Mouse (Mus musculus): ENCODE results near the gene Dexi. TPM values are rescaled to one million over a fixed set of nuclear protein-coding genes. Genes with fewer than 3 reads are reported as not detected.
A peak's percentile ranks its signal among the peaks of the same experiment; 100 is the strongest.

The Dexi gene
- polyA plus RNA-seq (2014; fragmentation: Nextera tagmentation; extraction: Ambion mirVana): 21.2 and 26.5 TPM in 2 replicates

DNA sequence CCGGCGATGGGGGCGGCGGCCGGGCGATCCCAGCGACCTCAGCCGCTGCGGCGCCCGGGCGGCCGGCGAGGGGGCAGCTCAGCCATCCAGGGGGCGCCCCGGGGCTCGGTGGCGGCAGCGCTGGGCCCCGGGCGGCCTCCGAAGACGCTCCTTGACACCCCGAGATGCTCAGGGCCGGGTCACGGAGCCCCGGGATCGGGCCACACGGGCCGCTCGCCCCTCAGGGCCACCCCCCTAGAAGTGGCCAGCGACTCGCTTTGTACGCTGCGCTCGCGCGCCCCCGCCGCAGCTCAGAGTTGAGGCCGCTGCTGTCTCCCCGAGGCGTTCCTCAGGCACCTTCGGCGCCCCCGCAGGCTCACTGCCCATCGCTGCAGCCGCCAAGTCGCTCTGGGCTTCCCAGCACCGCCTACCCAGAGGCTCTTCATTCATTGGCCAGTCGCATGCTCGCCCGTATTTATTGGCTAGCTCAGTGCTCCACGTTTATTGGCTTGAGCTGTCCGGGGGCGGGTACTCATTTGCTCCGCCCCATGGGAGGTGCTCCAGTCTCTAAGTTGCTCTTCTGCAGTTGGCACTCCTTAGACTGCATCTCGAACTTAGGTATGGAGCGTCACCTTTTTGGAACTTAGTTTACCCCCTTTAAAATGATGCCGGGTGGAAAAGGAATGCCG, at the start of gene Dexi:
Dexi (minus strand) TSS at position 357 of the 668 bp plus-strand sequence.
- H3K9ac ChIP-seq (ENCODE audit: low read length): peak within 1 kb of the TSS; percentile 86
- H3K27ac ChIP-seq (ENCODE audit: low read depth): peak within 1 kb of the TSS; percentile 82

DNA sequence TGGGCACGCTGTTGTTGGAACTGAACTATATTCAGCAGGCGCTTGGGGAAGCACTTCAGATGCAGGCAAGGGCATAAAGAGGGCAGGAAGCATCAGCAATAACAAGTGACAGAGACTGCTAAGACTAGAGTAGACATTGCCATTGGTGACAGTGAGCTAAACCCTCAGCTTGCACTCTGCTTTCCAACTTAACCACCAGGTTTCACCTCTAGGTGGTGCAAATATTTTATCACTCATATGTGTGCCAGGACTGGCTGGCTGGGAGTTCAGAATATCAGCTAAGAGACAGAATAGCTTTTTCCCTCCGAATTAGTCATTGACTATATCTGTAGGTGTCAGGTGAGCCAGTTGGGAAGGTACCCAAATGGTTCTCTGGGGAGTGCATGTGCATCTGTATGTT, 43.7 kb upstream of the Dexi start:
- Histone ChIP-seq H3K4me2 (ENCODE audit: low read length) (no peak overlapping the region), H3K9ac (ENCODE audit: low read length) (no peak overlapping the region), H3K27ac (ENCODE audit: low read depth) (no peak overlapping the region), H3K4me1 (replicated peaks; ENCODE audit: control insufficient read depth, insufficient read depth, low read length) (no peaks in the 10 kb centered on the region), H3K4me3 (ENCODE audit: low read depth, low read length) (no peak overlapping the region), H3K27me3 (replicated peaks; ENCODE audit: control insufficient read depth, insufficient read depth, low read length) (no peaks in the 10 kb centered on the region), H3K36me3 (ENCODE audit: control insufficient read depth, insufficient read depth, low read length) (peaks cover 11% of the 10 kb centered on the region), H3K9me3 (ENCODE audit: control insufficient read depth, low read length) (no peaks in the 10 kb centered on the region)
- DNase-seq (ENCODE audit: low spot score): no peak
- ATAC-seq (replicated peaks; ENCODE audit: low FRiP score, low TSS enrichment, low read depth): no peak
- 77% methylated on average over 3 of the region's 3 CpGs for whole genome bisulfite sequencing

More for the DNA sequence above, at the start of gene Dexi:
- Histone ChIP-seq H3K9me3 (ENCODE audit: control insufficient read depth, low read length) (no peaks in the 10 kb centered on the region), H3K4me3 (ENCODE audit: low read depth, low read length) (peak within 1 kb of the TSS; percentile 83), H3K4me2 (ENCODE audit: low read length) (peak within 1 kb of the TSS; percentile 91), H3K27me3 (replicated peaks; ENCODE audit: control insufficient read depth, insufficient read depth, low read length) (no peaks in the 10 kb centered on the region), H3K36me3 (ENCODE audit: control insufficient read depth, insufficient read depth, low read length) (no peaks in the 10 kb centered on the region), H3K4me1 (replicated peaks; ENCODE audit: control insufficient read depth, insufficient read depth, low read length) (peaks cover 35% of the 10 kb centered on the region)
- ATAC-seq (replicated peaks; ENCODE audit: low FRiP score, low TSS enrichment, low read depth) (peak; percentile 94), DNase-seq (ENCODE audit: low spot score) (peak; percentile 89)
- under 1% methylated on average over 54 of the region's 61 CpGs for WGBS

DNA sequence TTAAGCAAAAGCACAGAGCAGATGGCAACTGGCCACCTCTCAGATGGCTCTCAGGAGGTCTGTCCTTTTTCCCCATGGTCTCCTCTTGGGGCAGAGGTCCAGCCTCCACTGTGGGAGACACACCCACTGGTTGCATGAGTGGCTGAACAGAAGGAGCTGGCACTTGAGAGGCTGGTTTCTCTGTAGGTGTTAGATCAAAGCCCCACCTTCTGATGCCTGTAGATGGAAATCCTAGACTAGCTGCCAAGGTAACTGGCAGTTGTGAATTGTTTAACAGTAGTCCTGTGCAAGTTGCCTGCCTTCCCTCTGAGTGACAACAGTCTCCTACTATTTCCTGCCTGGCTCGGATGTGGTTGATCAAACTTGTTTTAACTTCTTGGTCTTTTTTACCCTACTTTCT, 42.3 kb upstream of the Dexi start:
- ATAC-seq (replicated peaks; ENCODE audit: low FRiP score, low TSS enrichment, low read depth) (no peak), DNase-seq (ENCODE audit: low spot score) (no peak)
- Histone ChIP-seq H3K4me3 (ENCODE audit: low read depth, low read length) (no peak overlapping the region), H3K9ac (ENCODE audit: low read length) (no peak overlapping the region), H3K9me3 (ENCODE audit: control insufficient read depth, low read length) (no peaks in the 10 kb centered on the region), H3K4me2 (ENCODE audit: low read length) (no peak overlapping the region), H3K4me1 (replicated peaks; ENCODE audit: control insufficient read depth, insufficient read depth, low read length) (no peaks in the 10 kb centered on the region), H3K27ac (ENCODE audit: low read depth) (no peak overlapping the region), H3K36me3 (ENCODE audit: control insufficient read depth, insufficient read depth, low read length) (peaks cover 24% of the 10 kb centered on the region), H3K27me3 (replicated peaks; ENCODE audit: control insufficient read depth, insufficient read depth, low read length) (no peaks in the 10 kb centered on the region)
- WGBS: 74% methylated on average over 1 of the region's 1 CpGs

DNA sequence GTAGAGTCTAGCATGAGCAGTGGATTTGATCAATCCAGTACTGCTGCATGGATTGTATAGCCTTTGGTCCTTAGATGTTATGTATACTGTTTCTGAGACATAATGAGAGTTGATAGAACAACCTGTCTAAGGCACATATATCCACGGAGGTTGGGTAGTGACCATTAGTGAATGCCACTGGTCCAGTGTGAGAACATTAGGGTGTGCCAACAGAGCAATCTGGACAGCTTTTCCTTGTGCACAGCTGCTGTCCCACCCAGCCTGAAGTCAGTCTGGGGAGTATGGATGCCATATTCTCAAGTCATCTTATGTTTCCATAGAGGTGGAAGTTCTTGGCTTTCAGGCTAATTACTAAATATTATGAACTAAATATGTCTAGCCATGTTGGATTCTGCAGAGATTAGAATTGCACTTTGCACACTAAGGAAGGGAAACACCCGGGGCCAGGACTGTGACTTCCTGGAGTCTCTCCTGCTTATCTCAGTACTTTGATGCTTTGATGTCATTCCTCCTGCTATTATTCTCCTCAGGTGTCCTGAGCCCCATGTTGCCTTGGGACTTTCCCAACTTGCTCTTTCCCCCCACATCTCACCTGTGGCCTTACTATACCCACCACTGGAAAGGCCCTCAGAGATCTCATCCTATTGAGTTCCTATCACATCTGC, 38.5 kb upstream of the Dexi start:
- Histone ChIP-seq H3K4me3 (ENCODE audit: low read depth, low read length) (no peak overlapping the region), H3K9ac (ENCODE audit: low read length) (no peak overlapping the region), H3K4me1 (replicated peaks; ENCODE audit: control insufficient read depth, insufficient read depth, low read length) (no peaks in the 10 kb centered on the region), H3K36me3 (ENCODE audit: control insufficient read depth, insufficient read depth, low read length) (peaks cover 28% of the 10 kb centered on the region), H3K4me2 (ENCODE audit: low read length) (no peak overlapping the region), H3K27ac (ENCODE audit: low read depth) (no peak overlapping the region), H3K9me3 (ENCODE audit: control insufficient read depth, low read length) (no peaks in the 10 kb centered on the region), H3K27me3 (replicated peaks; ENCODE audit: control insufficient read depth, insufficient read depth, low read length) (no peaks in the 10 kb centered on the region)
- 84% methylated on average over 2 of the region's 2 CpGs for whole genome bisulfite sequencing
- ATAC-seq (replicated peaks; ENCODE audit: low FRiP score, low TSS enrichment, low read depth): no peak
- DNase-seq (ENCODE audit: low spot score): no peak

DNA sequence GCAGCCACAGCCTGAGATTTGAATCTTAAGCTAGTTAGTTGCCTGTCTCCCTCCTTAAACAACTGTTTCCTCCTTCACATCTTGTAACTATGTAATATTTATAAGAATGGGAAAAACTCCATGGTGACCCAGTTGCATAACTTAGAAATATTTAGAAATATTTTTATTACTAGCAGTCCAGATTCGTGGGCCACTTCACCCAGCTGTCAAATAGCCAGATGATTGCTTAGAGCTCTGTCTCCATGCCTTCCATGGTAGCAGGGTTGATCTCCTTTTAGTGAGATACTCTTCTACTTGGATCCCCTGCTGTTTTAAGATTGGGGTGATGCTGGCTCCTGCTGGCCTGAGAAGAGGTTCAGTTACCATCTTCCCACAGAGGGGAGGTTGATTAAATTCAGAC, 35.5 kb upstream of the Dexi start:
- Histone ChIP-seq H3K9me3 (ENCODE audit: control insufficient read depth, low read length) (no peaks in the 10 kb centered on the region), H3K27ac (ENCODE audit: low read depth) (no peak overlapping the region), H3K36me3 (ENCODE audit: control insufficient read depth, insufficient read depth, low read length) (peaks cover 45% of the 10 kb centered on the region), H3K4me2 (ENCODE audit: low read length) (no peak overlapping the region), H3K9ac (ENCODE audit: low read length) (no peak overlapping the region), H3K4me3 (ENCODE audit: low read depth, low read length) (no peak overlapping the region), H3K4me1 (replicated peaks; ENCODE audit: control insufficient read depth, insufficient read depth, low read length) (no peaks in the 10 kb centered on the region), H3K27me3 (replicated peaks; ENCODE audit: control insufficient read depth, insufficient read depth, low read length) (no peaks in the 10 kb centered on the region)
- WGBS: 55% methylated on average over 1 of the region's 1 CpGs
- DNase-seq (ENCODE audit: low spot score) (no peak), ATAC-seq (replicated peaks; ENCODE audit: low FRiP score, low TSS enrichment, low read depth) (no peak)

DNA sequence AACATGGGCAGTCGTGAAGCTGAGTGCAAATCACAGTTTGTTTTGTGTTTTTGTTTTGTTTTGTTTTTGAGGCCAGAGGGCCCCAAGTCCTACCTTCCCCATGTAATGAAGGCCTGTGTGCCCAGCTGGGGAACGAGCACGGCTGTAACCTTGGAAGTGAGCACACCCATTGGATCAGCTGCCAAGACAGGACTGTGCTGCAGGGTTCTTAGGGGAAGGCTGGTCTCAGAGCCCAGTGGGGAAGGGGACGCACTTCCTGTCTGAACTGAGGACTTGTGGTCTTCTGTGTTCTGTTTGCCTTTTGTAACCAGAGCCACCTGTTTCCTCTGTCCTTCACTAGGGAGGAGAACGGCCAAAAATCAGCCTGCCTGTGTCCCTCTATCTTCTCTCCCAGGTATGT, 34.7 kb upstream of the Dexi start:
- H3K9me3 ChIP-seq (ENCODE audit: control insufficient read depth, low read length): no peaks in the 10 kb centered on the region
- H3K4me2 ChIP-seq (ENCODE audit: low read length): no peak overlapping the region
- DNase-seq (ENCODE audit: low spot score): no peak
- no peak overlapping the region for H3K27ac ChIP-seq (ENCODE audit: low read depth)
- H3K4me3 ChIP-seq (ENCODE audit: low read depth, low read length): no peak overlapping the region
- H3K9ac ChIP-seq (ENCODE audit: low read length): no peak overlapping the region
- no peaks in the 10 kb centered on the region for H3K27me3 ChIP-seq (replicated peaks; ENCODE audit: control insufficient read depth, insufficient read depth, low read length)
- peaks cover 49% of the 10 kb centered on the region for H3K36me3 ChIP-seq (ENCODE audit: control insufficient read depth, insufficient read depth, low read length)
- no peaks in the 10 kb centered on the region for H3K4me1 ChIP-seq (replicated peaks; ENCODE audit: control insufficient read depth, insufficient read depth, low read length)
- 66% methylated on average over 5 of the region's 5 CpGs for WGBS
- no peak for ATAC-seq (replicated peaks; ENCODE audit: low FRiP score, low TSS enrichment, low read depth)

DNA sequence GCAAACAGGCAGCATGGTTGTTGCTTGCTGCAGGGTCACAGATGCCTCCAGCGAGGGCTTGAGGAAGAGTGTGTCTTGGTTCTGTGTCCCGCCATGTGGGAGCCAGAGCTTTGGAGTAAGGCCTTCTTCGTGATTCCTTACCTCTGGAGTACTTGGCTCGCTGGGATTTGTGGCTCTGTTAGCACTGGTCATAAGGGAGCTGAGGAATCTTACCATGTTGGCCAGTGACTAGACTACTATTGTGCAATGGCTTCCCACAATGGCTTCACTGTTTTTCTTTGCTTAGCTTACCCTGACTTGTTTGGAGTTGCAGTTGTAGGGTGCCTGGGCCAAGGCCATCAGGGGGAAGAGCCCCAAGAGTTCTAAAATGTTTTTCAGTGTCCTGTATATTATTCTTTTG, 33.1 kb upstream of the Dexi start:
- Histone ChIP-seq H3K9ac (ENCODE audit: low read length) (no peak overlapping the region), H3K36me3 (ENCODE audit: control insufficient read depth, insufficient read depth, low read length) (peaks cover 46% of the 10 kb centered on the region), H3K27me3 (replicated peaks; ENCODE audit: control insufficient read depth, insufficient read depth, low read length) (no peaks in the 10 kb centered on the region), H3K27ac (ENCODE audit: low read depth) (no peak overlapping the region), H3K4me1 (replicated peaks; ENCODE audit: control insufficient read depth, insufficient read depth, low read length) (no peaks in the 10 kb centered on the region), H3K4me2 (ENCODE audit: low read length) (no peak overlapping the region), H3K9me3 (ENCODE audit: control insufficient read depth, low read length) (no peaks in the 10 kb centered on the region), H3K4me3 (ENCODE audit: low read depth, low read length) (no peak overlapping the region)
- DNase-seq (ENCODE audit: low spot score): no peak
- 93% methylated on average over 4 of the region's 4 CpGs for WGBS
- ATAC-seq (replicated peaks; ENCODE audit: low FRiP score, low TSS enrichment, low read depth): no peak

DNA sequence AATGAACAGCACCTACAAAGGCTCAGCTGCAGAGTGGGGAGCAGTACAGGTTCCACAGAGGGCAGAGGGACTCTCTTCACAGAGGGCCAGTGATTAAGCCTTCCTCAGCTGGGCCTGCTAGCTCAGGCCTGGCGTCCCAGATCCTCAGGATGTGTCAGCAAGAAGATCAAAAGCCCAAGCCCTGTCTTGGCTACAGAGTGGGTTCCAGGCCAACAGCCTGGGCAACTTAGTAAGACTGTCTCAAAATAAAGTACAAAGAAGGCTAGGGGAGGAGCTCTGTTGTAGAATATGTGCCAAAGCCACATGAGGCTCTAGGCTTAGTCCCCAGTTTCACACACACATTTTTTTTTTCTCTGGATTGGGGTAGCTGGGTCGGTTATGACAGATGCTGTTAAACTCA, 32.1 kb upstream of the Dexi start:
- Histone ChIP-seq H3K27ac (ENCODE audit: low read depth) (no peak overlapping the region), H3K9ac (ENCODE audit: low read length) (no peak overlapping the region), H3K4me3 (ENCODE audit: low read depth, low read length) (no peak overlapping the region), H3K4me1 (replicated peaks; ENCODE audit: control insufficient read depth, insufficient read depth, low read length) (no peaks in the 10 kb centered on the region), H3K27me3 (replicated peaks; ENCODE audit: control insufficient read depth, insufficient read depth, low read length) (no peaks in the 10 kb centered on the region), H3K4me2 (ENCODE audit: low read length) (no peak overlapping the region), H3K9me3 (ENCODE audit: control insufficient read depth, low read length) (no peaks in the 10 kb centered on the region), H3K36me3 (ENCODE audit: control insufficient read depth, insufficient read depth, low read length) (peaks cover 46% of the 10 kb centered on the region)
- ATAC-seq (replicated peaks; ENCODE audit: low FRiP score, low TSS enrichment, low read depth): no peak
- no peak for DNase-seq (ENCODE audit: low spot score)
- 75% methylated on average over 2 of the region's 2 CpGs for WGBS

DNA sequence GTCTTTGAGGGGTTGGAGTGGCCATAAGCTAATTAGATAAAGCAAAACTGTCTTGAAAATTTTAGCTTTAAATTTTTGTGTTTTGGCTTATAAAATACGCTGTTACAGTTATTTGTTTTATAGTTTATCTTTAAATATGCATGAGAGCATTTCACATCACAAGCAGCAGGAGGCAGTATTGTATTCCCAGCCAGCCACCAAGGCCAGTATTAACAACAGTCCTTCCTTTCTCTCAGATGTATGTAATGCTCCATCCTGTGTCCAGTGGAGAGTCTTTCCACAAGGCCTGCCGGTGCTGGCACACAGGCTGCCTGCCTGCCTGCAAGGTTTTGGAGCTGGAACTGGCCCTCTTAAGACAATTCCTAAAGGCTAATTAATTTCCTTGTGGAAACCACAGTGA, 29.0 kb upstream of the Dexi start:
- 58% methylated on average over 2 of the region's 2 CpGs for WGBS
- Histone ChIP-seq H3K27me3 (replicated peaks; ENCODE audit: control insufficient read depth, insufficient read depth, low read length) (no peaks in the 10 kb centered on the region), H3K27ac (ENCODE audit: low read depth) (no peak overlapping the region), H3K4me2 (ENCODE audit: low read length) (no peak overlapping the region), H3K9ac (ENCODE audit: low read length) (no peak overlapping the region), H3K4me3 (ENCODE audit: low read depth, low read length) (no peak overlapping the region), H3K36me3 (ENCODE audit: control insufficient read depth, insufficient read depth, low read length) (peaks cover 48% of the 10 kb centered on the region), H3K4me1 (replicated peaks; ENCODE audit: control insufficient read depth, insufficient read depth, low read length) (no peaks in the 10 kb centered on the region), H3K9me3 (ENCODE audit: control insufficient read depth, low read length) (no peaks in the 10 kb centered on the region)
- ATAC-seq (replicated peaks; ENCODE audit: low FRiP score, low TSS enrichment, low read depth): no peak
- no peak for DNase-seq (ENCODE audit: low spot score)

All from intestine, embryonic 14.5 days (tissue).